Mouse (Mus musculus) heart, postnatal 0 days (tissue): ENCODE measurements around the gene Avpr2. TPM values are rescaled to one million over a fixed set of nuclear protein-coding genes. Genes with fewer than 3 reads are reported as not detected.

Experiments used
- ATAC-seq: fragments of 200-750 bp; cut with Nextera tagmentation; 2 replicates; pipeline ENCODE4 v1.8.0; 2017; ENCODE audit warnings: low read depth, moderate number of reproducible peaks, moderate library complexity; ENCODE audit not compliant: insufficient read depth
- DNase-seq: peaks from one replicate; pipeline ENCODE4 v3.0.0-alpha.2; 2016; ENCODE audit warnings: low spot score
- H3K27ac ChIP-seq: fragments of 300-500 bp; sonication (generic); 2 replicates; pipeline ENCODE4 v1.5.1; 2014; ENCODE audit warnings: low read depth, mild to moderate bottlenecking
- H3K27me3 ChIP-seq: fragments of 300-500 bp; sonication (generic); 2 replicates; pipeline ENCODE4 v1.6.1; 2014; ENCODE audit warnings: low read length, mixed read lengths; ENCODE audit not compliant: control insufficient read depth, insufficient read depth
- H3K36me3 ChIP-seq: fragments of 300-500 bp; sonication (generic); replicated peaks from 2 replicates; pipeline ENCODE4 v1.6.1; 2014; ENCODE audit warnings: low read length, mixed read lengths; ENCODE audit not compliant: control insufficient read depth, insufficient read depth
- H3K4me1 ChIP-seq: fragments of 300-500 bp; sonication (generic); 2 replicates; pipeline ENCODE4 v1.6.1; 2014; ENCODE audit warnings: antibody characterized with exemption; ENCODE audit not compliant: control insufficient read depth, insufficient read depth
- H3K4me2 ChIP-seq: fragments of 300-500 bp; sonication (generic); 2 replicates; pipeline ENCODE4 v1.6.1; 2014; ENCODE audit warnings: low read depth, mild to moderate bottlenecking, low read length, moderate library complexity
- H3K4me3 ChIP-seq: fragments of 300-500 bp; sonication (generic); 2 replicates; pipeline ENCODE4 v1.5.1; 2014; ENCODE audit warnings: low read depth, low read length
- H3K9ac ChIP-seq: fragments of 300-500 bp; sonication (generic); replicated peaks from 2 replicates; pipeline ENCODE4 v1.6.1; 2014; ENCODE audit warnings: low read depth, low read length, mixed read lengths
- H3K9me3 ChIP-seq: fragments of 300-500 bp; sonication (generic); replicated peaks from 2 replicates; pipeline ENCODE4 v1.6.1; 2016; ENCODE audit warnings: low read length; ENCODE audit not compliant: control insufficient read depth
- CTCF ChIP-seq: IDR thresholded peaks from 2 replicates; pipeline ENCODE4 v1.5.1; 2016; ENCODE audit warnings: antibody characterized with exemption, control low read depth, low read depth
- EP300 ChIP-seq: IDR thresholded peaks from 2 replicates; pipeline ENCODE4 v1.6.1; 2016; ENCODE audit warnings: antibody characterized with exemption, low read depth
- WGBS: fragments of 180-500 bp; shearing (Covaris S2); extraction: QIAGEN DNeasy Blood & Tissue Kit; methylation state at CpG from one replicate; pipeline ENCODE4 v1.1.7; 2014; 5-methylcytosine and 5-hydroxymethylcytosine counted together
- polyA plus RNA-seq: library from polyadenylated mRNA; unstranded; fragments of >200 nt; fragmentation: Nextera tagmentation; extraction: Ambion mirVana; gene quantifications from 2 replicates; pipeline ENCODE4 v1.2.1, GENCODE M21; 2015
- total RNA-seq: library from RNA; depleted of rRNA; stranded (reverse); fragments of >200 nt; gene quantifications from 2 replicates; pipeline ENCODE4 v1.2.3, GENCODE M21; 2014; ENCODE audit warnings: low replicate concordance

Gene Avpr2
- total and polyA plus RNA-seq, 2 experiments from 2014 or later: not detected

- TF ChIP-seq CTCF (peak; percentile 50), EP300 (no peak)
- Histone ChIP-seq H3K27me3 (no peaks in the 10 kb centered on the region), H3K9me3 (no peaks in the 10 kb centered on the region), H3K4me2 (peak overlapping the region; percentile 42), H3K9ac (no peak overlapping the region; the same call in 1 of the 2 replicates), H3K36me3 (peaks cover 6% of the 10 kb centered on the region; the same call in 1 of the 2 replicates), H3K4me3 (no peak overlapping the region), H3K27ac (peak overlapping the region; percentile 85), H3K4me1 (no peaks in the 10 kb centered on the region)
- peak; percentile 97 for DNase-seq
- ATAC-seq: peak; percentile 98
- WGBS: 22% methylated on average over 31 of the region's 31 CpGs
Observed at GRCm38 (mm10) chrX:73914827-73915703, 23.2 kb downstream of the Avpr2 start.

GRCm38 (mm10) chrX:73916945-73917344 lies 25.0 kb downstream of the Avpr2 start:
- Histone ChIP-seq H3K4me1 (no peaks in the 10 kb centered on the region), H3K36me3 (peaks cover 6% of the 10 kb centered on the region; the same call in 1 of the 2 replicates), H3K9me3 (no peaks in the 10 kb centered on the region), H3K27ac (no peak overlapping the region), H3K4me2 (no peak overlapping the region), H3K4me3 (no peak overlapping the region), H3K27me3 (no peaks in the 10 kb centered on the region), H3K9ac (no peak overlapping the region)
- DNase-seq: no peak
- TF ChIP-seq CTCF: no peak
- no peak for ATAC-seq
- 82% methylated on average over 8 of the region's 8 CpGs for WGBS

- no peak for ATAC-seq
- no peak for DNase-seq
- Histone ChIP-seq H3K4me3 (no peak overlapping the region), H3K9me3 (no peaks in the 10 kb centered on the region), H3K27ac (no peak overlapping the region), H3K27me3 (no peaks in the 10 kb centered on the region), H3K4me2 (no peak overlapping the region), H3K9ac (no peak overlapping the region), H3K4me1 (no peaks in the 10 kb centered on the region; the same call in 1 of the 2 replicates), H3K36me3 (peaks cover 6% of the 10 kb centered on the region; the same call in 1 of the 2 replicates)
- TF ChIP-seq EP300 (no peak), CTCF (no peak)
- WGBS: 75% methylated on average over 5 of the region's 5 CpGs
Observed at GRCm38 (mm10) chrX:73918631-73919030, 26.7 kb downstream of the Avpr2 start.

- Histone ChIP-seq H3K4me2 (peak overlapping the region; percentile 63), H3K4me1 (no peaks in the 10 kb centered on the region; the same call in 1 of the 2 replicates), H3K27ac (peak overlapping the region; percentile 79), H3K27me3 (no peaks in the 10 kb centered on the region), H3K36me3 (peaks cover 6% of the 10 kb centered on the region), H3K9ac (peak overlapping the region; percentile 59), H3K9me3 (no peaks in the 10 kb centered on the region), H3K4me3 (peak overlapping the region; percentile 58)
- DNase-seq (no peak), ATAC-seq (peak; percentile 13; the same call in 1 of the 2 replicates)
- WGBS: 15% methylated on average over 33 of the region's 34 CpGs
- TF ChIP-seq EP300 (no peak; the same call in 1 of the 2 replicates), CTCF (no peak)
Observed at GRCm38 (mm10) chrX:73921285-73921822, 29.5 kb downstream of the Avpr2 start.

GRCm38 (mm10) chrX:73921823-73922549 lies 30.1 kb downstream of the Avpr2 start, which contains the start of the genes Arhgap4 and Naa10:
Arhgap4 (minus strand) TSS chrX:73921870.
Naa10 (minus strand) TSS chrX:73921944.
- Histone ChIP-seq H3K4me3 (peak within 1 kb of the TSS; percentile 58), H3K27ac (peak within 1 kb of the TSS; percentile 79), H3K4me1 (no peaks in the 10 kb centered on the region; the same call in 1 of the 2 replicates), H3K4me2 (peak within 1 kb of the TSS; percentile 63), H3K9ac (peak within 1 kb of the TSS; percentile 59), H3K9me3 (no peaks in the 10 kb centered on the region), H3K27me3 (no peaks in the 10 kb centered on the region), H3K36me3 (peaks cover 6% of the 10 kb centered on the region)
- peak; percentile 96 for ATAC-seq
- DNase-seq: peak; percentile 83
- no peak for TF ChIP-seq CTCF
- TF ChIP-seq EP300: no peak
- WGBS: 16% methylated on average over 42 of the region's 43 CpGs
